Mouse (Mus musculus) spleen, adult 12 weeks (tissue): Measurements from ENCODE around the gene Tspan15.

ENCODE experiments used
- DNase-seq: peaks from one replicate; pipeline ENCODE4 v3.0.0; 2022; ENCODE audit warnings: low spot score

Gene Tspan15

DNA sequence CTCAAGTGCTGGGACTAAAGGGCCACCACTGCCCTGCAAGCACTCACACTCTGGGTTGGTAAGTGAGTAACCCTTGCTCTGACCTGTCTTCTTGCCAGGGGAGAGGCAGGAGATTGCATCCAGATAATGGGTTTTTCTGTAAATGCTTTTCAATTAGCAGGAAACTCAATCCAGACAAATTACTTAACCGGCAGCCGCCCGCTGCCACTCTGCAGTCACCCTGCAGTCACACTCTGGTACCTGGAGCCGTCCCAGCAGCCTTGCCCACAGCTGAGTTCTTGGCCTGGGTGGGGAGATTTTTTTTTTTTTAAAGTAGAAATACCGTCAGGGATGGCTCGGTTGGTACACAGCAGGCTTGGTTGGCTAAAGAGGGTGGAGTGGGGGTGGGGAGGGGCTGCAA lies 2.9 kb downstream of the Tspan15 start:
- no peak for DNase-seq

- no peak for DNase-seq
These were observed 5.2 kb downstream of the Tspan15 start for GRCm38 (mm10) chr10:62225839-62226238.

- no peak for DNase-seq
These were observed 6.8 kb downstream of the Tspan15 start for GRCm38 (mm10) chr10:62224231-62224630.

DNA sequence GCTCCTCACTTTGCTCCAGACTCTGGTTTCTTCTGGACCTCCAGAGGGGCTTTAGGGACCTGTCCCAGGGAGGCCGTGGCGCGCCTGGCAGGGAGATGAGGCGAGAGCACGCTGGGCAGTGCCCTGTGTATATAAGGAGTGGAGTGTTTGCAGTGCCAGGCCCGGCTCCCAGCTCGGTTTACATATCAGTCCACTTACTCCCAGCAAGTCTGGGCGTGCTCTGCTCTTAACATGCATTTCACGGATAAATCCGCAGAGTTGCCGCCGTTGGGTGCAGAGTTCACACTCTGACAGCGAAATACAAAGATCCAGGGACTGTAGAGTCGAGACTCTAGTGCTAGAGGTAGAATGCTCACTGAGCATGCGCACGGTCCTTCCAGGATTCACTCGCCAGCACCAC lies 8.3 kb downstream of the Tspan15 start:
- DNase-seq = no peak

DNA sequence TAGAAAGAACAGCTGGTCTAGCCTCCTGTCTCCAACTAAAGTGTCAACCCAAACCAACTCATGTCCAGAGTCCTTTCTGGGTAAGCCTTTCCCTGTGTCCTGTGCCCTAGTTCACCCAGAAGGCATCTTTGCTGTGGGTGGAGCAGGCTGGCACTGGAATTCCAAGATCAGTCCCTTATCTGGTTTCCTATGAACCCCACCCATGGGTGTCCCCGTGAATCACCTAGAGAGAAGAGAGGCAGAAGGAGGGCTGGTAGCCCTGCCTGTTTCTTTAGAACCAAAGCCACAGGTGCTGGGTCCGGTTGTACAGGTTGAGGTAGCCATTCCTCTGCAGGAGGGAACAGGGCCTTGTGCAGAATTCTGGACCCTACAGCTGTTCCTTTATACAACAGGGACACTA lies 9.4 kb downstream of the Tspan15 start:
- DNase-seq = no peak

DNA sequence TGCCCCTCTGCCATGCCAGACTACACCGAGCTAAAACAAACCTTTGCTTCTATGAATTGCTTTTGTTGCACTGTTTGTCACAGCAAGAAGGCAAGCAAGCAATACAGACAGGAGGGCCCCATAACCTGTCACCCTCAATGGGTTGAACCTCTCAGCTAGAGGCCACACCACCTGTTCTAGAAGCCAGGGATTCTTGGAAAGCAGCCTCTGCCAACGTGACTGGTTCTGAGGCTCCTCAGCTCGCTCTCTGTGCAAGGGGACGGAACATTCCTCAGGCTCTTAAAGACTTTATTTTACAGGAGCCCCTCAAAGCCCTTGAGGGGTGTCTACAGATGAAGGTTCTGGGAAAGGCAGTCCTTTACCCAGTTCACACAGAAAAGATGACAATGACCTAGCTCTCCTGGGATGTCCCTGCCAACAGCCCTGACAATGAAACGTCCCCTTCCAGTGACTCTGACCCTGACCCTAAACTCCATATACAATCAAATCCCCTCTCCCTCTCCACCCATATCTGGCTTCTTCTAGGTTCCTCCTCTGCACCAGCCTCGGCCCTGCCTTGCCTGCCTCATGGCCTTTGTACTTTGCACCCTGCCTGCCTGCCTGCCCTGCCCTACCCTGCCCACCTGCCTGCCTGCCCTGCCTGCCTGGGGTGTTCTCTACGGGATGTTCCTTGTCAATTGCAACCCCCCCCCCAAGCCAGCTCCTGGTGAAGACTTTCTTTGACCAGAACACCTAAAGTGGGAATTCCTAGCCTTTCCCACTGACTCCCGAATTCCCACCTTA lies 10.1 kb downstream of the Tspan15 start:
- DNase-seq = no peak

GRCm38 (mm10) chr10:62218789-62219172 lies 12.3 kb downstream of the Tspan15 start:
- no peak for DNase-seq

GRCm38 (mm10) chr10:62218044-62218788 lies 12.8 kb downstream of the Tspan15 start:
- no peak for DNase-seq

DNA sequence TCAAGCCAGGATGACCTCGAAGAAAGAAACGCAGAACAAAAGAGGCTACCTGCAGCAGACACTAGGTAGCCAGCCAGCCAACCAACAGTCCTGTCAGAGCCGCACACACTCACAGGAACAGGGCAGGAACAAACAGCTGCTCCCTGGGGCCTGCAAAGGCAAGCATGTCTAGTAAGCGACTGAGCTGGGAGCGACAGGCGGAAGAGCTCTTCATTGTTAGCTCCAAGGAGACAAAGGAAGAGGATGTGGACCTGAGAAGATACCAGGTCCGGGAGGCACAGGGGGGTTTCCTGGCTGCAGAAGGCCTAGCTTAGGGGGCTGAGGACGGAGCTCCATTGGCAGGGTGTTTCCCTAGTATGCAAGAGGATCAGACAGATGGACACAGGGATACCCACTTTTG lies 13.9 kb downstream of the Tspan15 start:
- no peak for DNase-seq

GRCm38 (mm10) chr10:62216595-62216994 lies 14.5 kb downstream of the Tspan15 start:
- DNase-seq = no peak

- DNase-seq = no peak
These were observed 15.4 kb downstream of the Tspan15 start for GRCm38 (mm10) chr10:62215633-62216032.

- no peak for DNase-seq
These were observed 15.9 kb downstream of the Tspan15 start for GRCm38 (mm10) chr10:62215169-62215616.

DNA sequence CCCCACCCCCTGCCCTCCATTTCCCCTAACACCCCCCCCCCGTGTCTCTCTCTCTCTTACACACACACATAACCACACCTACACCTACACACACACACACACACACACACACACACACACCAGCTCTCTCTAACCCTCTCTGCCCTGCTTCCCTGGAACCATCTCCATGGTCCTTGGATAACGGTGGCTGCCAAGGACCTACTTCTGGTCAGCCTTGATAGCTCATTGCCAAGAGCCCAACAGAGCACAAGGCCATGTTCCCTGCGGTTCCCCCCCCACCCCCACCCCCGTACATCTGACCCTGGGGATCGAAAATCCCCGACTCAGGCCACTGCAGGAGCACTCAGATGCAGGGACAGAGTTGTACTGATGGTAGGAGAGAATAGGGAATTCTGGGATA lies 19.7 kb downstream of the Tspan15 start:
- no peak for DNase-seq

DNA sequence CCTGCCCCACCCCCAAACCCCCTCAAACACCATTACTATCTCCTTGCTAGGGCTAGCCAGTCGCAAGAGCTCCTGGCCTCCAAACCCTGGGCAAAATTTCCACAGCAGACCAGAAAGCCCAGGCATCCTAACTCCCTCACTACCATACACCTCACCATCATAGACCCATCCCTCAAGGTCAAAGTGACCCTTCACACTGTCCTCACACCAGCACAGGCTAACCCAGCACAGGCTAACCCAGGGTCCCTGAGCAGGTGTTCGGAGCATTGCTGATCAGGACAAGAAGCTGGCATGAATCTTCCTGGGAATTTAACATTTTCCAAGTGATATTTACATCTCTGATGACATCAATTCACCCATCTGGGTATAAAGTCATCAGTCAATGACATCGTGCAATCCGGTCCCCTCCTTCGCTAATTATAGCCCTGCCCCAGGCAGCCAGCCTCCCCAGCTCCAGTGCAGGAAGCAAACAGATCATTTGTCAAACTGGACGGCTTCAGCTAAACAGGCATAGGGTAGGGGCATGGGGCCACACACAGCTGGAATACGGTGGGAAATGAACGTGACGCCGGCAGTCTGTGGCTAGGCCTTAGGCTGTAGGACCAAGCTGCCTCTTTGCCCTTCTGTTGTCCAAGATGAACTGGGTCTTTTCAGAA lies 22.7 kb downstream of the Tspan15 start:
- no peak for DNase-seq

- no peak for DNase-seq
These were observed 28.5 kb downstream of the Tspan15 start for GRCm38 (mm10) chr10:62202574-62202973.

- no peak for DNase-seq
These were observed 32.2 kb downstream of the Tspan15 start for GRCm38 (mm10) chr10:62198891-62199290.

- no peak for DNase-seq
These were observed 33.6 kb downstream of the Tspan15 start for GRCm38 (mm10) chr10:62197403-62197802.

GRCm38 (mm10) chr10:62195376-62195775 lies 35.7 kb downstream of the Tspan15 start:
- no peak for DNase-seq

DNA sequence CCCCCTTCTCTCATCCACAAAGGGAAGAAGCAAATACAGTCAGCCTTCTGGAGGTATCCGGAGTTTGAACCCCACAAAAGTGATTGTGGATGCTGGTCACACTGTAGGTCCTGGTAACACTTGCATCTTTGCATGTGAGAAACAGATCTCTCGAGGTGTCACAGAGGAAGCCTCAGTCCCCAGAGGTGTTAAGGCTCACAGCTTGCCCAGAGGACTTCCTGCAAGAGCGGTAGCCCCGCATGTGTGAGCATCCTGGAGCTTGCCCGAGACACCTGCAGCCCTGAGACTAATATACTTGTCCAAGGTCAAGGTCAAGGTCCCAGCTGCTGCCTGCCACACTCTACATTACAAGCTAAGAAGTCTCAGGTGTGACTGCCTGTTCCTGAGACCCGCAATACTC lies 36.1 kb downstream of the Tspan15 start:
- no peak for DNase-seq

DNA sequence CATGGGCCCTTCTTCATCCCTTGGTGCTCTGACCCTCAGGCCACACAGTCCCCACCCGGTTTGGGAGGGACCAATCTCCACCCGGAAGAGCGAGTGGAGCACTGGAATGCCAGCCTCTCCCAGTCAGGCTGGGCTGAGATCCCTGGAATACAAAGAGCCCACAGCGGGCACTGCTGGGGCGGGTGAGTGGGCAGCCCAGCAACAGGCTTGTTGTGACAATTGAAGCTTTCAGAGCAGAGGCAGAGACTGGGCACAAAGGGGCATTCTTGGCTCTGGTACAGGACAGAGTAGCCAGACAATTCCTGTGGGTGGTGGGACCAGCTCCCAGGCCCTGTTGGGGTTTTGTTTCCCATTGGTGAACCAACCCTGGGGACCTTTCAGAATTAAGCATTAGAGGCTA lies 36.6 kb downstream of the Tspan15 start:
- no peak for DNase-seq

- no peak for DNase-seq
These were observed 37.0 kb downstream of the Tspan15 start for GRCm38 (mm10) chr10:62194043-62194442.

GRCm38 (mm10) chr10:62192701-62193157 lies 38.3 kb downstream of the Tspan15 start:
- DNase-seq = no peak

DNA sequence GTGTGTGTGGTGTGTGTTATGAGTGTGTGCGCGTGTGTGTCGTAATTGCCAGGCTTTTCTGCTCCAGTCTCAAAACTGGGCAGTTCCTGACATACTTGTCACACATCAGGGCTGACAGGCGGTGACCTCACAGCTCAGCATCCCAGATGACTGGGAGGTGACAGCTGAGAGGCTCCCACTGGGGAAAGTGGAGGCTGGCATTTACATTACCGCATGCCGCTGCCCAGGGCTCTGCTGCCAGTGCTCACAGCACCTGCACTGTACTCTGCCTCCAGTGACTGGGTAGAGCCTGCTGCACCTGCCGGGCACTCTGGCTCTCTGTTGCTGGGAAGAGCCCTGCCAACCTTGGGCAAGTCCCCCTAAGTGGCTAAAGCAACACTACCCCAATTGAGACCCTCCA lies 40.2 kb downstream of the Tspan15 start:
- no peak for DNase-seq
